Comparison of ENCODE assay signal across 11 mouse cellular contexts in the genomic region with DNA sequence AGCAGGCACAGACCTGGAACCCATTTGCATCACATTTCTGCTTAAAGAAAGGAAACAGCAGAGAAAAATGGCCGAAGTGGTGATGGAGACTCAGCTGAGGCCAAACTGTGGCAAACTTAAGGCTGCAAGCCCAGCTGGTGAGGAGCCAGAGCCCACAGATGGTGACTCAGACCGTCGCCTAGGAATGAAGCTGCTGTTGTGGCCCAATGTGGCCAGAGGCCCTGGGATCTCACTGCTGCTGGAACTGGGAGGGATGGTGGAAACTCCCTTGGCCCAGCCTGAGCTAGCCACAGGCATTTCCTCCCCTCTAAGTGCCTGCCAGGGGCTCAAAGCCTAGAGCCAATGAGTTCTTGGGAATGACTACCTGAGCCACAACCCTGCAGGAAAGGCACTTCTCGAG. TPM values are rescaled to one million over a fixed set of nuclear protein-coding genes. Genes with fewer than 3 reads are reported as not detected.
A peak's percentile ranks its signal among the peaks of the same experiment; 100 is the strongest.
DNase-seq lines count a peak whose midpoint lies in the region; ATAC-seq lines count a peak whose summit lies in the region.
"Had no signal": no experiment of that assay in that cellular context is flagged by ENCODE, and none has a peak within 500 bp of the region (broad histone marks: within the 10 kb centered on the region; RNA-seq: fewer than 3 reads in every experiment).

No protein-coding gene starts in this region.

- no peaks in the 10 kb centered on the region for H3K36me3 ChIP-seq in forebrain, embryonic 14.5 days (ENCODE audit: control insufficient read depth, insufficient read depth, low read length)
- H3K36me3 ChIP-seq: liver, embryonic 13.5 days; neural tube, embryonic 13.5 days had no signal

- no peaks in the 10 kb centered on the region for H3K9me3 ChIP-seq in forebrain, embryonic 14.5 days (replicated peaks; ENCODE audit: control insufficient read depth, low read length)
- H3K9me3 ChIP-seq: liver, embryonic 13.5 days; neural tube, embryonic 13.5 days had no signal

- WGBS in forebrain, embryonic 14.5 days, result 65% methylated on average over 4 of the region's 4 CpGs

- DNase-seq in adrenal gland, postnatal 14 days, result peak; percentile 50
- DNase-seq in adrenal gland, adult 8-10 months, result no peak
- DNase-seq in right cerebral cortex, postnatal 4 days, result peak; percentile 7
- no peak for DNase-seq in right cerebral cortex, postnatal 14 days
- DNase-seq in heart, adult 9 months (ENCODE audit: low spot score in 2 of 2), result peak; percentile 65 to 73
- DNase-seq in urinary bladder, adult 18-20 months (ENCODE audit: low spot score in 2 of 2), result no peak
- no peak for DNase-seq in c-Kit-positive CD71-positive TER-119-positive erythroid progenitor cells, embryonic 14.5 days (ENCODE audit: low spot score)
- DNase-seq in forebrain, embryonic 14.5 days (ENCODE audit: low spot score), result no peak
- DNase-seq: cerebellum, adult 11-12 months; liver, embryonic 13.5 days had no signal

- H3K27ac ChIP-seq in forebrain, embryonic 14.5 days (ENCODE audit: low read depth, low read length), result no peak overlapping the region
- H3K27ac ChIP-seq: liver, embryonic 13.5 days; neural tube, embryonic 13.5 days had no signal

- H3K27me3 ChIP-seq in forebrain, embryonic 14.5 days (replicated peaks; ENCODE audit: control insufficient read depth, insufficient read depth, low read length), result no peaks in the 10 kb centered on the region
- H3K27me3 ChIP-seq: neural tube, embryonic 13.5 days had no signal

- H3K4me2 ChIP-seq in forebrain, embryonic 14.5 days (ENCODE audit: low read length), result no peak overlapping the region
- H3K4me2 ChIP-seq: liver, embryonic 13.5 days; neural tube, embryonic 13.5 days had no signal

- no peak for ATAC-seq in forebrain, embryonic 14.5 days

- no peak overlapping the region for H3K9ac ChIP-seq in forebrain, embryonic 14.5 days (ENCODE audit: low read length)
- H3K9ac ChIP-seq: liver, embryonic 13.5 days; neural tube, embryonic 13.5 days had no signal

- H3K4me3 ChIP-seq in forebrain, embryonic 14.5 days (ENCODE audit: low read depth, low read length), result no peak overlapping the region
- H3K4me3 ChIP-seq: liver, embryonic 13.5 days; neural tube, embryonic 13.5 days had no signal

- H3K4me1 ChIP-seq in forebrain, embryonic 14.5 days (ENCODE audit: control insufficient read depth, insufficient read depth, low read length), result peaks cover 12% of the 10 kb centered on the region

RNA-seq across cellular contexts. Expression of a gene that starts 9.4 kb away (rescaled TPM):
- total RNA-seq in adrenal gland, postnatal 14 days (2021), result 20.8 TPM in 2 replicates
- 10 to 100 TPM in 3 of 4 experiments, 1 to 10 TPM in 1; 9.3 to 39.2 (median 25.4) TPM for total RNA-seq in adrenal gland, adult 8-10 months (2022)
- polyA plus RNA-seq in forebrain, embryonic 14.5 days (2014; fragmentation: Nextera tagmentation; extraction: Ambion mirVana), result 18.7 and 25.2 TPM in 2 replicates

RNA-seq across cellular contexts. Expression of a gene that starts 19.9 kb away (rescaled TPM):
- total RNA-seq in adrenal gland, postnatal 14 days (2021), result 31.0 and 37.3 TPM in 2 replicates
- total RNA-seq in adrenal gland, adult 8-10 months (2022), result 10 to 100 TPM; 36.1 to 46.8 (median 45.7) TPM
- polyA plus RNA-seq in forebrain, embryonic 14.5 days (2014; fragmentation: Nextera tagmentation; extraction: Ambion mirVana), result 90.0 and 92.7 TPM in 2 replicates

Comparison
In these comparisons a context has a peak if more than half of its experiments do, and no peak if none do; other contexts are left out.
1. DNase-seq: peak in adrenal gland, postnatal 14 days (single experiment), right cerebral cortex, postnatal 4 days (single experiment) and heart, adult 9 months (2 of 2); none in adrenal gland, adult 8-10 months (single experiment), right cerebral cortex, postnatal 14 days (single experiment), urinary bladder, adult 18-20 months (0 of 2), c-Kit-positive CD71-positive TER-119-positive erythroid progenitor cells, embryonic 14.5 days (single experiment) and forebrain, embryonic 14.5 days (single experiment).